Mouse (Mus musculus): ENCODE data around the gene Mfsd4b4. TPM values are rescaled to one million over a fixed set of nuclear protein-coding genes. Genes with fewer than 3 reads are reported as not detected.
"Not testable (repeated sequence)": the region's sequence is repeated elsewhere in the genome, so short reads cannot be mapped to it uniquely, and the experiment has no call there.

The Mfsd4b4 gene
- 5.6 and 6.0 TPM in 2 replicates for polyA plus RNA-seq (2016; fragmentation: Nextera tagmentation; extraction: Ambion mirVana)

DNA sequence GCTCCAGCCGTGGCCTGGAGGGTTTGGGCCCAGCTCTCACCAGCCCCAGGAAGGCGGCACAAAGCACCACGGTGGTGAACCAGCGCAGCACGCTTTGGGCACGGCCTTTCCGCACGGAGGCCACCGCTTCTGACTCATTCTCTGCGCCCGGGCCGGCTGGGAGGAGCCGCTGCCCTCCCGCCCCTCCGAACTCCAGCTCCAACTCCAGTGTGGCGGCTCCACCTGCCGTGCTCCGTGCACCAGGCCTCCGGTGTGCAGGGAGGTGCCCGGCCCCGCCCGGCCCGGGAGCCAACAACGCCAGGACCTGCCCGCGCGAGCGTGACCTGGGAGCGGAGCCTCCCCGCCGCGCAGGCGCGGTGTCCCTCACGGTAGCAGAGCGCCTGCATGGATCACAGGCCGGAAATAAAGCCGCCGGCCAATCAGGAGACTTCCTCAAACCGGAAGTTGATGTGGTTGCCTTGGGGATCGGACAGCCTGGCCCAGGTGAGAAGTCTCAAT lies at the start of gene Mfsd4b4:
TSS of gene Mfsd4b4 (minus strand) at position 365 of the 498 bp plus-strand sequence.
- peak within 1 kb of the TSS; percentile 85 for H3K9ac ChIP-seq
- peak within 1 kb of the TSS; percentile 79 for H3K4me3 ChIP-seq
- H3K27me3 ChIP-seq (replicated peaks), result no peaks in the 10 kb centered on the region
- peaks cover 15% of the 10 kb centered on the region for H3K4me1 ChIP-seq (replicated peaks)
- WGBS, result under 1% methylated on average over 41 of the region's 41 CpGs
- peak; percentile 93 for ATAC-seq (ENCODE audit: insufficient number of reproducible peaks, low FRiP score)
- H3K27ac ChIP-seq (ENCODE audit: poor library complexity, severe bottlenecking), result peak within 1 kb of the TSS; percentile 76
- H3K4me2 ChIP-seq, result peak within 1 kb of the TSS; percentile 82
- no peaks in the 10 kb centered on the region for H3K36me3 ChIP-seq
- no peaks in the 10 kb centered on the region for H3K9me3 ChIP-seq (replicated peaks)

DNA sequence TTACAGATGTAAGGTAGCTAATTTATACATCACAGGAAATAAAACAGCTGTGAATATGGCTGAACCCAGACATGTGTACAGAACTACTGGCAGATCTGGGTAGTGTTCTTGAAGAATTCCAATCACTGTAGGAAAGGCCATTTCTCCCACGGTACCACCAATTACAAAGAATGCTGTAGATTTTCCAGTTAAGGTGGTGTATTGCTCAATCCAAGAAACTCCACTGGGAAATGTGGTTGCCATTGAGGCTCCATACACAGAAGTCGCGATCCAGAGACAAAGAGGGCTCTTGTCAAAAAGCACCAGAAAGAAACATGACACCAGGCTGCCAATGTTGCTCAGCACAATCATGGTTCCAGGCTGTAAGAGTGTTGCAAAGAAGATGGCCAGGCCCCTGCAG lies 48.2 kb upstream of the Mfsd4b4 start:
- not testable (repeated sequence) for H3K27ac ChIP-seq (ENCODE audit: poor library complexity, severe bottlenecking); H3K4me1 ChIP-seq (replicated peaks); H3K9me3 ChIP-seq (replicated peaks); H3K27me3 ChIP-seq (replicated peaks); ATAC-seq (ENCODE audit: insufficient number of reproducible peaks, low FRiP score); H3K4me2 ChIP-seq; H3K4me3 ChIP-seq; H3K36me3 ChIP-seq; H3K9ac ChIP-seq
- 81% methylated on average over 3 of the region's 3 CpGs for WGBS

DNA sequence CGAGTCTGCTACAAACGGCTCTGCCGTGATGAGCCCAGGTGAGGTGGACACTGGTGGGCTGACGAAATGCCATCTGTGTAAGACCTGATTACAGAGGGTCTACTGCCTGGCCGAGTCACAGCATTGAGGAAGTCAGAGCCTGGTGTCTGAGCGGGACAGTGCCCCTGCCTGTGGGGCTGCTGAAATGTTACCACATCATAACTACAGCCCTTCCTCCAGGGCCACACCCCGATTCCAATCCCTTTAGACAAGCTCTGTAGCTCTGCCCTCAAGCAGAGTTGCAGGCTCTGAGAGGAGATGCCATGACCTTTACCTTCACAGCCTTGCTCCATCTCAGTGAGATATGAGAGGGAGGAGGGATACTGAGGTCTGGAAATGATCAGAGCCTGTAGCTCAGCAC lies 37.5 kb upstream of the Mfsd4b4 start:
- no peak for ATAC-seq (ENCODE audit: insufficient number of reproducible peaks, low FRiP score)
- Histone ChIP-seq H3K36me3 (no peaks in the 10 kb centered on the region), H3K9ac (no peak overlapping the region), H3K4me3 (no peak overlapping the region), H3K27ac (ENCODE audit: poor library complexity, severe bottlenecking) (no peak overlapping the region), H3K4me1 (replicated peaks) (no peaks in the 10 kb centered on the region), H3K27me3 (replicated peaks) (0 out of 2 replicates have a peak, but pooled peaks cover 3% of the 10 kb centered on the region), H3K4me2 (no peak overlapping the region), H3K9me3 (replicated peaks) (no peaks in the 10 kb centered on the region)
- WGBS, result 72% methylated on average over 7 of the region's 7 CpGs

DNA sequence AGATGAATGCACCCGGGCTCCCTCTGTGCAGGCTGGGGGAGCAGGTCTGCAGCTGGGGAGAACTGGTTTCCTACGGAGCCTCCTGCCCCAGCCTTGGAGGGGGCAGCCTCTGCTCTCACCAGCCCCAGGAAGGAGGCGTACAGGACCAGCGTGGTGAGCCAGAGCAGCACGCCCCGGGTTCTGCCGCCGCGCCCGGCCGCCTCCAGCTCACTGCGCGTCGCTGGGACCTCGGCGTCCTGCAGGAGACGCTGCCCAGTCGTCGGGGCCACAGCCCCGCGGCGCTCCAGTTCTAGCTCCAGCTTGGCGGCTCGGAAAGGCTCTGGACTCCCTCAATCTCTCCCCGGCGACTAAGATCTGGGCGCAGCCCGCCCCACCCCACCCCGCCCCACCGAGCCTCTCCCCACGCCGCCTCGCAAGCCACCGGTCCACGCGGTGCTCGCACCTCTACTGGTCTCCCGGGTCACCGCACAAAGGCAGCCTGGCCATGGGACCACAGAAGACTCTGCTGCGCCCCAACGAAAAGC lies 27.6 kb upstream of the Mfsd4b4 start, which contains the start of gene Mfsd4b2:
TSS of gene Mfsd4b2 (minus strand) at position 308 of the 524 bp plus-strand sequence.
- ATAC-seq (ENCODE audit: insufficient number of reproducible peaks, low FRiP score), result peak; percentile 45; the same call in 1 of the 2 replicates
- no peak within 1 kb of the TSS for H3K27ac ChIP-seq (ENCODE audit: poor library complexity, severe bottlenecking)
- H3K4me2 ChIP-seq, result peak within 1 kb of the TSS; percentile 92

DNA sequence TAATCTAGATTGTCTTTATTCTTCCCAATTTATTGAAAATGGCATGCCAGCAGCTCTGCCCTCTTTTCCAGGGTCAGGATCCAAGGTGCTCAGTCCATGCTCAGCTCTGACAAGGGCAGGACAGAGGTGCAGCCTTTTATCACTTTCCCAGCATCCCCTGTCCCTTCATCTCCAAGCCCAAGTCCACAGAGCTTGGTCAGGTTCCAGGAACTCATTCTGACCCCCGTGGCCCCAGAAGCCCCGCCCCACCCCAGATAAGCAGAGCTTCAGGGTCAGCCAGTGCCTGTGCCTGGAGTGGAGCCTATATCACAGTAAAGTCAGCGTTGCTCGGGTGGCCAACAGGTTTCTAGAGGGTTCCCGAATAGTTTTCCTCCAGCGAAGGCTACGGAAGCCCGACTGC lies 25.5 kb upstream of the Mfsd4b4 start:
- 38% methylated on average over 8 of the region's 8 CpGs for WGBS

More for the DNA sequence above, 27.6 kb upstream of the Mfsd4b4 start, which contains the start of gene Mfsd4b2:
- WGBS, result 2% methylated on average over 39 of the region's 41 CpGs
- H3K36me3 ChIP-seq, result no peaks in the 10 kb centered on the region
- peak within 1 kb of the TSS; percentile 48 for H3K9ac ChIP-seq
- no peaks in the 10 kb centered on the region for H3K9me3 ChIP-seq (replicated peaks)
- H3K4me3 ChIP-seq, result peak within 1 kb of the TSS; percentile 53
- H3K27me3 ChIP-seq (replicated peaks), result peaks cover 11% of the 10 kb centered on the region
- peaks cover 3% of the 10 kb centered on the region; the same call in 1 of the 2 replicates for H3K4me1 ChIP-seq (replicated peaks)

DNA sequence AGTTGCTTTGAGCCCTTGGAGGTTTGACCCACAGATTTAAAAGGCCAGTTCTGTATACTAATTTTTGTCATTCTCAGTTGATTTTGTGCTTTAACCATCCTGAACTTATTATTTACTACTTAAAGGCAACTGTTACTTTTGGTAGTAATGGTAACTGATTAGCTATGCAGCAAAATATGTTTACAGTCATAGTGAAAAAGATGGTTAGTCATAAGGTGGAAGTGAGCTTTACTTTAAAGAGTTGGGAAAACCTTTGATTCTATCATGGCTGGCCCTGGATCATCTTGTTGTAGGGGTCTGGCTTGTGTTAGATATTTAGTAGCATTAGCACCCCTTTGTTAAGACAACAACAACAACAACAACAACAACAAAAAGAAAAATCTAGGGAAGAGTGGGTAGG lies 13.6 kb upstream of the Mfsd4b4 start:
- Histone ChIP-seq H3K9ac (no peak overlapping the region), H3K27ac (ENCODE audit: poor library complexity, severe bottlenecking) (no peak overlapping the region), H3K4me3 (no peak overlapping the region), H3K4me1 (replicated peaks) (no peaks in the 10 kb centered on the region), H3K4me2 (no peak overlapping the region), H3K27me3 (replicated peaks) (no peaks in the 10 kb centered on the region), H3K9me3 (replicated peaks) (no peaks in the 10 kb centered on the region), H3K36me3 (no peaks in the 10 kb centered on the region)
- no peak for ATAC-seq (ENCODE audit: insufficient number of reproducible peaks, low FRiP score)

More for the DNA sequence above, 25.5 kb upstream of the Mfsd4b4 start:
- ATAC-seq (ENCODE audit: insufficient number of reproducible peaks, low FRiP score), result peak; percentile 45; the same call in 1 of the 2 replicates
- H3K27ac ChIP-seq (ENCODE audit: poor library complexity, severe bottlenecking); H3K36me3 ChIP-seq; H3K4me2 ChIP-seq; H3K9ac ChIP-seq; H3K4me3 ChIP-seq; H3K4me1 ChIP-seq (replicated peaks); H3K9me3 ChIP-seq (replicated peaks): not testable (repeated sequence)
- H3K27me3 ChIP-seq (replicated peaks), result peaks cover 11% of the 10 kb centered on the region

DNA sequence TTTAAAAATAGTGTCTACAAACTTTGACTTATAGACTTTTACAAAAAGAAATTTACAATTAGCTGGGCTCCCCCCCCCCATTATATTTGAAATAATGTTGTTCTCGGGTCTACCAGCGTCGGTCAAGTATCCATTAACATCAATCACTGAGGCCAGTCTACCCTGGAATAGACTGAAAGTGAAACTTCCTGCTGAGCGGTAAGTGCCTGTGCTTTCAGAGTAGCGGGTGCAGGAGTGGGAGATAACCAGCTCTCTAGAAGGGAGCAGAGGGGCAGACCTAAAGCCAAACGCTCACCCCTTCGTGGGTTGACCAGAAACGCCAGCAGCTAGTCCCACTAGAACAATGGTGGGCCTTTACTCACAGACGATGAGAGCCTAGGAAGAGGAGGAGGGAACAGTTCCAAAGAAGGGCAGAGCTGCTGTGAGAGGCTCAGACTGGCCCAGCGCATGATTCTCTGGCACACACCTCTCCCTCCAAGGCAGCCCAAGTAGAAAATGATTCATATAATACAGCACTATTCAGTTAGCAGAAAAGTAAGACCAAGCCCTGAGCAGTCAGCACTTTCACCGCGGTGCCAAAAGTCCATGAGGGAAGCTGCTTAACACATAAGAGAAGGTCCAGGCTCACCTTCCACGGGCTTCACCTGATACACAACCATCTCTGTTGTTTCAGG lies 9.9 kb upstream of the Mfsd4b4 start:
- no peaks in the 10 kb centered on the region for H3K36me3 ChIP-seq
- no peaks in the 10 kb centered on the region for H3K9me3 ChIP-seq (replicated peaks)
- no peak for ATAC-seq (ENCODE audit: insufficient number of reproducible peaks, low FRiP score)
- no peaks in the 10 kb centered on the region for H3K27me3 ChIP-seq (replicated peaks)
- WGBS, result 46% methylated on average over 13 of the region's 13 CpGs
- H3K4me2 ChIP-seq, result peak overlapping the region; percentile 37
- H3K9ac ChIP-seq, result no peak overlapping the region
- H3K4me3 ChIP-seq, result no peak overlapping the region
- no peak overlapping the region for H3K27ac ChIP-seq (ENCODE audit: poor library complexity, severe bottlenecking)
- H3K4me1 ChIP-seq (replicated peaks), result no peaks in the 10 kb centered on the region

DNA sequence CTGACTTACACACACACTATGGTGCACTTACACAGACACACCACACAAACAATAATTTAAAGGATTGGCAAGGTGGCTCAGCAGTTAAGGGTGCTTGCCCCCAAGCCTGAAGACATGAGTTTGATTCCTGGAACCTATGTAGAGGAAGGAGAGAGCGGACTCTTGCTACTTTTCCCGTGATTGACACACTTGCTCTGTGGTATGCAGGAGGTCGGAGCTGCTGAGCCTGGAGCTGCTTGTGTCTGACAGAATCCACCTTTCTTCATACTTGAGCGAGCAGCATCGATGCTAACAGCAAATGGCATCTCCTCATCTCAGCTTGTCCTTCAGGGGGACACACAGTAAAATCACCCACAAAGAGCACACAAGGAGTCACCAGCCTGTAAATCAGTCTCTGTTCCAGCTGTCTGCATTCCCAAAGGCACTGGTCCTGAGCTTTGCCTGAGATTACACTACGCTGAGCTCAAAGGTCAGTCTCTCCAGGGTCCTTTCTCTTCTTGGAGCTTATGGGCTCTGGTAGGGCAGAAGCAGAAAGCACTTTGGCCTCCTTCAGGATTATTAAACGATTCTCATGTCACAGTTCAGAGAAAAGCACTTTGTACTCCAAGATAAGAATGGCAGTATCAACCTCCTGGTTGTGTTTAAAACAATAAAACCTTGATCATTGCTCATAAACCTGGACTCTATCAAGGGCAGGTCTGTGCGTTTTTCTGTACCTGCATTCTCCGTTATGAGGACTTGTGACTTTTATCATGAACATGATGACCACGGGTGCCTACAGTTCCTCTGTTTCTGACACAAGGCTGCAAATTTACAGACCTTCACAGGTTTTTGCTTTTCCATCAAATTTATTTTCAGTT lies 8.0 kb upstream of the Mfsd4b4 start:
- Histone ChIP-seq H3K4me1 (replicated peaks) (no peaks in the 10 kb centered on the region), H3K36me3 (no peaks in the 10 kb centered on the region), H3K9me3 (replicated peaks) (no peaks in the 10 kb centered on the region), H3K4me3 (no peak overlapping the region), H3K27me3 (replicated peaks) (no peaks in the 10 kb centered on the region), H3K4me2 (no peak overlapping the region), H3K27ac (ENCODE audit: poor library complexity, severe bottlenecking) (no peak overlapping the region), H3K9ac (no peak overlapping the region)
- no peak for ATAC-seq (ENCODE audit: insufficient number of reproducible peaks, low FRiP score)
- 68% methylated on average over 10 of the region's 10 CpGs for WGBS

DNA sequence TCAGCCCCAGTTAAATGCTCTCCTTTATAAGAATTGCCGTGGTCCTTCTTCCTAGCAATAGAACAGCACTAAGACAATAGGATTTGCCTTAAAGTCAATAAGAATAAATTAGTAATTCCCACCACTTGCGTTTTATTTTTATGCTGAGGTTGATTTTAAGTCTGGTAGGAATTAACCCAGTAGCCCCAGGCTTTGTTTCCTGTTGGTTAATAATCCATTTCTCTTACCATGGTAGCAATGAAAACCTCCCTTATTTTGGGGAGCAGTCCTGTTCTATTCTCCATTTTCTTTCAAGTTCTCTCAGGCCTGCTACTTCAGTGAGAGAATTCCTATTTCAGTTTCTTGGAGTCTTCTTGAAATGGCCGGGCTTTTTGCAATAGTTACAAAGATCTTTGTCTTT lies 5.2 kb upstream of the Mfsd4b4 start:
- H3K4me1 ChIP-seq (replicated peaks), result peaks cover 4% of the 10 kb centered on the region; the same call in 1 of the 2 replicates
- no peaks in the 10 kb centered on the region for H3K27me3 ChIP-seq (replicated peaks)
- no peak overlapping the region for H3K9ac ChIP-seq
- H3K4me3 ChIP-seq, result no peak overlapping the region
- no peak overlapping the region for H3K27ac ChIP-seq (ENCODE audit: poor library complexity, severe bottlenecking)
- 75% methylated on average over 3 of the region's 3 CpGs for WGBS
- no peaks in the 10 kb centered on the region for H3K36me3 ChIP-seq
- ATAC-seq (ENCODE audit: insufficient number of reproducible peaks, low FRiP score), result no peak
- no peak overlapping the region for H3K4me2 ChIP-seq
- H3K9me3 ChIP-seq (replicated peaks), result no peaks in the 10 kb centered on the region

DNA sequence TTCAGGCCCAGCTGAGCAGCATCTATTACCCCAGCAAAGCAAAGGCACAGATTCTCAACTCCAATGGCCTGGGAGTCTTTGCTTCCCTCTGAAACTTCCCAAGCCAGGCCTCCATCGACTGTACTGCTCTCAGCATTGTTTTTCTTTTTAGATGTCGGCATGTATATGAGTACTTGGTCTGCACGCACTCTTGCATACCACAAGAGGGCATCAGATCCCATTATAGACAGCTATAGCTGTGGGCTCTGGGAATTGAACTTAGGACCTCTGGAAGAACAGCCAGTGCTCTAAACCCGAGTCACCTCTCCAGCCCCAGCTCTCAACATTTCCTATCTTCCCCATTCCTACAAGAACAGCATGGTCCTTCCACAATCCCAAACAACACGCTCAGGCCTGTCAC lies 2.5 kb downstream of the Mfsd4b4 start:
- H3K27me3 ChIP-seq (replicated peaks), result no peaks in the 10 kb centered on the region
- peaks cover 9% of the 10 kb centered on the region for H3K36me3 ChIP-seq
- H3K4me1 ChIP-seq (replicated peaks), result peaks cover 18% of the 10 kb centered on the region
- WGBS, result 78% methylated on average over 5 of the region's 5 CpGs
- no peak overlapping the region for H3K27ac ChIP-seq (ENCODE audit: poor library complexity, severe bottlenecking)
- H3K4me2 ChIP-seq, result no peak overlapping the region
- no peaks in the 10 kb centered on the region for H3K9me3 ChIP-seq (replicated peaks)
- ATAC-seq (ENCODE audit: insufficient number of reproducible peaks, low FRiP score), result no peak
- no peak overlapping the region for H3K4me3 ChIP-seq
- no peak overlapping the region for H3K9ac ChIP-seq
